Mouse (Mus musculus) megakaryocyte, embryonic 14.5 days (primary cell): ENCODE data around the gene Npw. TPM values are rescaled to one million over a fixed set of nuclear protein-coding genes. Genes with fewer than 3 reads are reported as not detected.

ENCODE experiments used
- H3K27me3 ChIP-seq: replicated peaks from 2 replicates; pipeline ENCODE3; 2012; ENCODE audit warnings: inconsistent platforms
- H3K36me3 ChIP-seq: replicated peaks from 2 replicates; pipeline ENCODE3; 2012; ENCODE audit warnings: low read length, inconsistent platforms, mixed read lengths
- H3K4me1 ChIP-seq: 2 replicates; pipeline ENCODE4 v1.6.1; 2012; ENCODE audit warnings: inconsistent platforms
- H3K4me3 ChIP-seq: replicated peaks from 2 replicates; pipeline ENCODE3; 2012; ENCODE audit warnings: moderate library complexity, mild to moderate bottlenecking, inconsistent platforms
- H3K9me3 ChIP-seq: 2 replicates; pipeline ENCODE4 v1.6.1; 2012; ENCODE audit warnings: inconsistent platforms
- FLI1 ChIP-seq: IDR thresholded peaks from 2 replicates; pipeline ENCODE4 v1.6.1; 2012; ENCODE audit warnings: low read length, inconsistent platforms, mixed read lengths
- GATA1 ChIP-seq: IDR thresholded peaks from 3 replicates; pipeline ENCODE4 v1.6.1; 2012; ENCODE audit warnings: mixed read lengths, low read length, inconsistent platforms, borderline replicate concordance
- polyA plus RNA-seq: library from polyadenylated mRNA; stranded (reverse); fragments of >175 nt; gene quantifications from 2 replicates; pipeline ENCODE4 v1.2.3, GENCODE M21; 2012; ENCODE audit warnings: low replicate concordance; ENCODE audit not compliant: insufficient read depth

The Npw gene
- 1.1 TPM in 1 of 2 replicates, not detected in the other for polyA plus RNA-seq

DNA sequence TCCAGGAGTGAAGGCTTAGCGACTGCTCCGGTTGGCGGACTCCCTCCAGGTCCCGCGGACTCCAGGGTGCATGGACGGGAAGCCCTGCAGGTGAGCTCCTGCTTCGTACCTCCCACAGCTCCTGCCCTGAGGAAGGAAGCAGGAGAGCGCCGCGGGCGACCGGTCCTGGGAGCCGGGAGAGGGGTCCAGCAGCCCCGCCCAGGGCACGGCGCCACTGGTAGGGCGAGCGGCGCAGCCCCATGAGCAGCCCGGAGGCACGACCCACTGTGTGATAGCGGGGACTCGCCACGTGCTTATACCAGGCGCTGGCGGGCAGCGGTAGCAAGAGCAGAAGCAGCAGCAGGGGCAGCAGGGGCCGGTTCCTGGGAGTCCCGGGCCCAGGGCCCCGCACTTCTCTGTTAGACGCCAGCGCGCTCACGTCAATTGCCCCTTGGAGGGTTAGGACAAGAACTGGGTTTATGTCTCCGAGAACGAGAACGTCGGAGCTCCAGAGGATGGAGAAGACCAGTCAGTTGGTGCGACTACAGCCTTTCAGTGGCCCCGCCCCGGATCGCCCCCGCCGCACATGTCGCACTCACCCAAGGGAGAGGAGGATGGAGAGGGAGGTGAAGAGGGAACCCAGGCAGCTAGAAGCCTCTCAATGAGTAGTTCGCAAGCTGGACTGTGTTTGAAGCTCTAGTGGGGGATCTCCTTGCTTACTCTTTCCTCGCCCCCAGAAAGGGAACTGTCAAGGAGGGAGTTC is at the start of gene Npw:
Gene Npw, minus strand, starts transcription at position 441 of the 742 bp plus-strand sequence.
- Histone ChIP-seq H3K9me3 (no peaks in the 10 kb centered on the region), H3K36me3 (no peaks in the 10 kb centered on the region), H3K27me3 (peaks cover 61% of the 10 kb centered on the region), H3K4me1 (peaks cover 19% of the 10 kb centered on the region), H3K4me3 (peak within 1 kb of the TSS; percentile 84)
- TF ChIP-seq GATA1 (no peak), FLI1 (no peak)

DNA sequence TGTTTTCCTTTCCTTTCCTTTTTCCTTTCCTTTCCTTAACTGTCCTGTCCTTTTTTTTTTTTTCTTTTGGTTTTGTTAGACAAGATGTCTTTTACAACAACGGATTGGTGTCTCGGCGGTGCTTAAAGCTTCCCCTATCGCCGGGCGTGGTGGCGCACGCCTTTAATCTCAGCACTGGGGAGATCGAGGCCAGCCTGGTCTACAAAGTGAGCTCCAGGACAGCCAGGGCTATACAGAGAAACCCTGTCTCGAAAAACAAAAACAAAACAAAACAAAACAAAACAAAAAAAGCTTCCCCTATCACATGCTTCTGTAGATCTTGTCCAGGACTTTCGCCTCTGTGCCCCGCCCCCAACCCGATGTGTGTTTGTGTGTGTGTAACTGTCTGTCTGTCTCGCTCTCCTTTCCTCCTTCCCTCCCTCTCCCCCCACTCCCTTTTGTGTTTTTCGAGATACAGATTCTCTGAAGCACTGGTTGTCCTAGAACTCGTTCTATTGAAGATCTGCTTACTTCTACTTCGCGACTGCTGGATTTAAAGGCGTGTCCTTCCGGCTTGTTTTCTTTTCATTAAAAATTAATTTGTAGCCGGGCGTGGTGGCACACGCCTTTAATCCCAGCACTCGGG is 49.7 kb upstream of the Npw start:
- Histone ChIP-seq H3K4me3 (peak overlapping the region; percentile 97), H3K9me3 (no peaks in the 10 kb centered on the region), H3K36me3 (peaks cover 23% of the 10 kb centered on the region), H3K4me1 (peaks cover 26% of the 10 kb centered on the region), H3K27me3 (no peaks in the 10 kb centered on the region)
- TF ChIP-seq GATA1: no peak
- TF ChIP-seq FLI1: no peak

DNA sequence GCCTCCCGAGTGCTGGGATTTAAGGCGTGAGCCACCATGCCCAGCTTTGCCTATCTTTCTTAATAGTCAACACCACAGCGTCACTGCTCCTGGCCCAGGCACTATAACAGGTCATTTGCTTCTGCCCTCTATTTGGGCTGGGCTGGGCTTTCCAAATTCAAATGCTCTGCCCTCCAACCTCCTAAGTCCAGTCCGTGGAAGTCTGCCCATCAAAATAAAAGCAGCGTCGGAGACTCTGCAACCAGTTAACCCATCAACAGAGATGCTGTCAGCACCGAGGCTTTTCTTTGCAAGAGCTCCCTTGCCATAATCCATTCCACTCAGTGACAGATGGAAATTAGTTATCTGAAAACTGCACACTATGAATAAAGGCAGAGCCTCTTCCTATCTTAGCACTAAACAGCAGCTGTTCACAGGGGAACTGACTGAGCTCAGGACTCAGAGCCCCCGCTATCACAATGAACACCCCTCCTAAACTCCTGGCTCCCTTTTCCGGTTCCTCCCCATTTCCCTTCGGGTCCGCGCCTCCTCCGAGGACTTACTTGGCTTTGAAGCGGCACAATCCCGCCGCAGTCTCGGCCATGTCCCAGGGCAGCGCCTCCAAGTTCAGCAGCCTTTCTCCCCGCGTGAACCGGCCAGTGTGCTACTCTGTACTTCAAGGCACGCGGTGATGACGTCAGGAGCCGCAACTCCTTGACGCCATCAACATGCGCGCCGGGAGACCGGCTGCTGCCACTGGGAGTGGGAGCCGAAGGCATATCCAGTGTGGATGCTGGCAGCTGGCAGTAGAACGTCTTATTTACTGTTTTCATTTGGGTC is 48.9 kb upstream of the Npw start, which contains the start of gene Tbl3:
Gene Tbl3, minus strand, starts transcription at position 679 of the 819 bp plus-strand sequence.
- peaks cover 26% of the 10 kb centered on the region for H3K4me1 ChIP-seq
- H3K36me3 ChIP-seq: peaks cover 29% of the 10 kb centered on the region
- H3K9me3 ChIP-seq: no peaks in the 10 kb centered on the region
- TF ChIP-seq GATA1: no peak
- TF ChIP-seq FLI1: no peak
- H3K27me3 ChIP-seq: no peaks in the 10 kb centered on the region
- H3K4me3 ChIP-seq: peak within 1 kb of the TSS; percentile 97

DNA sequence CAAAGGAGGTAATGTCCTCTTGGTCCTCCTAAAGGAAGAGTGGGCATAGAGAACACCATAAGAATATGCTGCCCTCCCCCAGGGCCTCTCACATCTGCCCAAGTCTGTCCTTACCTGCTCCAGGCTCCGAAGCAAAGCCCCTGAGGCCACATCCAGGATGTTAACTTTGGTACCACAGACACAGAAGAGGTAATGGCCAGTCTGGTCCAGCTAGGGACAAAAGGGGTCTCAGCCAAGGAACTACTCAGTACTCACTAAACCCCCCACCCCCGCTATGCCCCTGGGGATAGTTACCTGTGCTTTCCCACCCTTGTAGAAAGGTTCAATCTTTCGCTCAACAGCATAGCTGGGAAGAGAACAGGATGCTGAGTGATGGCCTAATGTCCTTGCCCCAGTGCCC is 47.6 kb upstream of the Npw start:
- Histone ChIP-seq H3K36me3 (peaks cover 43% of the 10 kb centered on the region), H3K27me3 (no peaks in the 10 kb centered on the region), H3K9me3 (no peaks in the 10 kb centered on the region), H3K4me1 (peaks cover 26% of the 10 kb centered on the region), H3K4me3 (no peak overlapping the region)
- TF ChIP-seq FLI1 (no peak), GATA1 (no peak)

DNA sequence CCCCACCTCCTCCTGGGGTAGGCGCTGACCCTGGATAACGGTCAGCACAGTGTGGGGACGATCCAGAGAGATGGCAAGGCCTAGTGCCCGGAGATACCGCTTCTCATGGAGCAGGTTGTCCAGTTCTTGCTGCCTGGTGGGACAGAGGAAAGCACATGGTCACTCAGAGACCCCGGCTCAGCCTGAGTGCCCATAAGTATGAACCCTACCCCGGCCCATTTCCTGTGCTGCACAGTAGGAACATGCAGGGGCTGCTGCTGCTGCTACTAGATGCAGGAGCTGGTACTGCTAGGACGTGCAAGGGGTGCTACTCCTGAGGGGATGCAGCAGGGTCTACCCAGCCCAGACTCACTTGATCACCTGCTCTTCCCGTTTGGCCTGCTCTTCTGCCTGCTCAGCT is 43.0 kb upstream of the Npw start:
- Histone ChIP-seq H3K27me3 (no peaks in the 10 kb centered on the region), H3K36me3 (peaks cover 63% of the 10 kb centered on the region), H3K4me3 (no peak overlapping the region), H3K4me1 (peaks cover 39% of the 10 kb centered on the region), H3K9me3 (no peaks in the 10 kb centered on the region)
- no peak for TF ChIP-seq FLI1
- TF ChIP-seq GATA1: no peak

DNA sequence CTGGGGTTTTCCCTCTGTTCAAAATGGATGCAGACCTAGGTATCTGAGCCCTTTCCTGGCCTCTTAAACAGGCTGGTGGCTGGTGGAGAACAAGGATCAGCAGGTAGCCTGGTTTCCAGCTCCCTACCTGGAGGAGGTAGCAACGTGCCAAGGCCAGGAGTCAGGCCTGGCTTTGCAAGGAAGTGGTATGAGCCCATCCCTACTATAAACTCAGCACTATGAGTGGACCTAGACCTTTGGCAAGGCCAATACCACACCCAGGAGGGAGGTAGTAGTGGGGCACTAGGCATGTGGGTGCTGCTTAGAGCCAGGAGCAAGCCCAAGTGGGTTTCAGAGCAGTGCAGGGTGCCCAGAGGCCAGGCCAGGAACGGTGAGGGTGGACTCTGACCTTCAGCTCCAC is 41.2 kb upstream of the Npw start:
- Histone ChIP-seq H3K4me1 (peaks cover 35% of the 10 kb centered on the region), H3K4me3 (no peak overlapping the region), H3K36me3 (peaks cover 52% of the 10 kb centered on the region), H3K27me3 (no peaks in the 10 kb centered on the region), H3K9me3 (no peaks in the 10 kb centered on the region)
- TF ChIP-seq GATA1: no peak
- no peak for TF ChIP-seq FLI1

DNA sequence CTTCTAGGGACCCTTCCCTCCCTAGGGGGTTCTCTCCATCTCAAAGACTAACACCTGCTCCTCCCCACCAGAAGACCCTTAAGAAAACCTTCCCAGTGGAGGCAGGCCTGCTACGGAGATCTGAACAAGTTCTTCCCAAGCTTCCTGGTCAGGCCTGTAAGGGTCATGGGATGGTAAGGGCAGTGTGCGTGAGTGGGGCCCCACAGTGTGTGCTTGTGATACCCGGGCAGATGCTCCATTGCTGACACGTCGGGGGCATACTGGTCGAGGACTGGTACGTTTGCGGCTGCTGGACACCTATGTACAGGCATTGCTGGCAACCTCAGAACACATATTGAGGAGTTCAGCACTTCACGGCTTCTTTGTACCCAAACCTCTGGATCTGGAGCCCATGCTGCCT is 40.5 kb upstream of the Npw start:
- TF ChIP-seq GATA1: no peak
- TF ChIP-seq FLI1: no peak
- H3K4me3 ChIP-seq: no peak overlapping the region
- peaks cover 37% of the 10 kb centered on the region for H3K4me1 ChIP-seq
- H3K9me3 ChIP-seq: no peaks in the 10 kb centered on the region
- H3K27me3 ChIP-seq: no peaks in the 10 kb centered on the region
- H3K36me3 ChIP-seq: peaks cover 49% of the 10 kb centered on the region

DNA sequence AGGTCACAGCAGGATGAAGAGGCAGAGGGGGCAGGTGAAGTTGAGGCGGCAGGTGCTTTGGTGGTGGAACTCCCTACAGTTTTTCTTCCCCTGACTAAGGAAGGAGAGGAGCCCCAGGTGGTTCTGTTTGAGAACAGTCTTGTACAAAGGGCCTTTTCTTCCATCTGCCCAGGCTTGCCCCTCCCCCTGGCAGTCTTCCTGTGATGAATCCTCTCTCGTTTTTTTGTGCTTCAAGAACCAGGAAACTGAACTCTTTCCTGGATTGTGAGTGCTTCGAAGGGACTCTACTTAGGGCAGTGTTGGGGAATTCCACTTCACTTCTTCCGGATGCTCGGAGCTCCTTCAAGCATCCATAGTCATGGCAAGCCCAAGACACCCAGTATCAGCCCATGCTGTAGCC is 39.7 kb upstream of the Npw start:
- Histone ChIP-seq H3K36me3 (peaks cover 51% of the 10 kb centered on the region), H3K4me1 (peaks cover 41% of the 10 kb centered on the region), H3K4me3 (no peak overlapping the region), H3K9me3 (no peaks in the 10 kb centered on the region), H3K27me3 (no peaks in the 10 kb centered on the region)
- no peak for TF ChIP-seq GATA1
- no peak for TF ChIP-seq FLI1

DNA sequence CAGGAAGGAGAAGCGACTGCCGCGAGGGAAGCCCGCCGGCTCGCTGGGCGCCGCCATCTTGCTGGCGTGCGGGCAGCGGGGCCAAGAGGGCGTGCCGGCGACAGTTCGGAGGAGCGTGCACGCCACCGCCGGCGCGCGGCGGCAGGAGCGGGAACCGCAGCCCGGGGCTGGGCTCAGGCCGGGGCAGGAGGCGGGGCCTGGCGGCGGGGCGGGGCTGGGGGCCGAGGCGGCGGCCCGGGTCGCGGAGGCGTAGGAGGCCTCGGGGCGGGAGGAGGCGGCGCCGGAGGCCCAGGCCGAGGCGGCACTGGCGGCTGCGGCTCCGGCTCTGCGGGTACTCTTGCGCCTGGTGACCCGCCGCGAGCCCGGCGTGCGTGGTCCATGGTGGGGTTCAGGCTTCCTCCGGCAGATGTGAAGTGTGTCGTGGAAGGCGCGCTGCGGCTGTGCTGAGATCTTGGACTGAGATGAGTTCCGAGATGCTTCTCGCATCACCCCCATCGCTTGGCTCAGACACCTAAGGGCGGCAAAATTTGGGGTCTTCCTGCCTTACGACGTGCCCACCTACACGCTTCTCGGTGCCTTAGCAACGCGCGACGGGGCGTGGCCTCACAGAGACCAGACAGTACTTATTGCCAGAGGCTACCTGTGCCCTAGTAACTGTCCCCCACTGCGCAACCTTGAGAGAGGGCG is 37.9 kb upstream of the Npw start, which contains the start of the genes Gfer and Noxo1:
Gene Gfer, minus strand, starts transcription at position 146 of the 687 bp plus-strand sequence.
Gene Noxo1, plus strand, starts transcription at position 224 of the 687 bp plus-strand sequence.
- Histone ChIP-seq H3K4me3 (peak within 1 kb of the TSS; percentile 99), H3K4me1 (peaks cover 53% of the 10 kb centered on the region), H3K27me3 (no peaks in the 10 kb centered on the region), H3K36me3 (peaks cover 44% of the 10 kb centered on the region), H3K9me3 (no peaks in the 10 kb centered on the region)
- no peak for TF ChIP-seq GATA1
- no peak for TF ChIP-seq FLI1
